Mouse (Mus musculus): ENCODE data around the gene Adarb1. TPM values are rescaled to one million over a fixed set of nuclear protein-coding genes. Genes with fewer than 3 reads are reported as not detected.

Gene Adarb1
- 6.2 TPM in 2 replicates for polyA plus RNA-seq (2014; fragmentation: Nextera tagmentation; extraction: Ambion mirVana)

DNA sequence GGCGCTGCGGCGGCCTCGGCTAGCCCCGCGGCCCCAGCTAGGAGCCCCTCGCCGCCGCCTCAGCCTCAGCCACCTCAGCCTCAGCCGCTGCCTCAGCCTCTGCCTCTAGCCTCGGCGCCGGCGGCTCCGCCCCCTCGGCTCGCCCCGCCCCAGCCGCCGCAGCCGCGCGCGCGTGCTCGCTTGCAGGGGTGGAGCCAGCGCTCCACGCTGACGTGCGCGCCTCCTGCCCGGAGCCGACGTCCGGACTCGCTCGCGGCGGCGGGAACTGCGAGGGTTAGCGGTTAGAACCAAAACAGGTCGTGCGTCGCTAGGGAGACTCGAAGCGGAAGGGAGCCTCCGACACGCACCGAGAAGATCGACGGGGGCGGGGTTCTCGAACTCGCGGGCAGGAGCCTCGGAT is at the start of gene Adarb1:
Gene Adarb1, minus strand, starts transcription at position 133 of the 400 bp plus-strand sequence.
- Histone ChIP-seq H3K4me1 (replicated peaks; ENCODE audit: control insufficient read depth, insufficient read depth, low read length) (peaks cover 4% of the 10 kb centered on the region), H3K27me3 (ENCODE audit: control insufficient read depth, insufficient read depth, low read length) (peaks cover 13% of the 10 kb centered on the region), H3K4me3 (ENCODE audit: low read depth, low read length) (peak within 1 kb of the TSS; percentile 75), H3K4me2 (ENCODE audit: low read depth, low read length, severe bottlenecking) (peak within 1 kb of the TSS; percentile 98), H3K27ac (ENCODE audit: low read depth, low read length) (no peak within 1 kb of the TSS), H3K36me3 (ENCODE audit: control insufficient read depth, insufficient read depth, low read length) (no peaks in the 10 kb centered on the region), H3K9me3 (ENCODE audit: control insufficient read depth, low read length) (no peaks in the 10 kb centered on the region), H3K9ac (ENCODE audit: low read length) (peak within 1 kb of the TSS; percentile 65)
- ATAC-seq (replicated peaks; ENCODE audit: low FRiP score) = peak; percentile 92
- WGBS = under 1% methylated on average over 41 of the region's 57 CpGs
- DNase-seq (ENCODE audit: low spot score) = peak; percentile 97

DNA sequence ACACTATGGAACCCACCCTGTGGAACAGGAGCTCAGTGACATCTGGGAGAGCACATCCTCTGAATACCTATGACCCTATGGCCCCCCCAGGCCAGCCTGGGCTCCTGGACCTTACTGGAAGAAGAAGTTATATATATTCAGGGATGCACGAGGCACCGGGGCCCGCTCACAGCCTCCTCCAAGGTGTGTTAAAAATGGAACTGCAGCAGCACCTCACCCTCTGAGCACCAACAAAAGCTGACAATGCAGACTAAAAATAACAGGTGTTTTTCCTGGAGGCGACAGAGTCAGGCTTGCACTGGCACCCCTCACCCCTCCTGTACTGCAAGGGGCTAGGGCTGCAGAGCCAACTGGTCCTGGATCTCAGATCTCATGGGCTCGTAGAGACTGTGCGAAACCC is 49.3 kb upstream of the Adarb1 start:
- H3K9ac ChIP-seq (ENCODE audit: low read length) = no peak overlapping the region
- no peak overlapping the region for H3K4me2 ChIP-seq (ENCODE audit: low read depth, low read length, severe bottlenecking)
- DNase-seq (ENCODE audit: low spot score) (no peak), ATAC-seq (replicated peaks; ENCODE audit: low FRiP score) (no peak)
- no peaks in the 10 kb centered on the region for H3K36me3 ChIP-seq (ENCODE audit: control insufficient read depth, insufficient read depth, low read length)
- no peaks in the 10 kb centered on the region for H3K27me3 ChIP-seq (ENCODE audit: control insufficient read depth, insufficient read depth, low read length)
- 91% methylated on average over 6 of the region's 6 CpGs for WGBS
- H3K4me1 ChIP-seq (replicated peaks; ENCODE audit: control insufficient read depth, insufficient read depth, low read length) = no peaks in the 10 kb centered on the region
- H3K27ac ChIP-seq (ENCODE audit: low read depth, low read length) = no peak overlapping the region
- H3K9me3 ChIP-seq (ENCODE audit: control insufficient read depth, low read length) = no peaks in the 10 kb centered on the region
- no peak overlapping the region for H3K4me3 ChIP-seq (ENCODE audit: low read depth, low read length)

DNA sequence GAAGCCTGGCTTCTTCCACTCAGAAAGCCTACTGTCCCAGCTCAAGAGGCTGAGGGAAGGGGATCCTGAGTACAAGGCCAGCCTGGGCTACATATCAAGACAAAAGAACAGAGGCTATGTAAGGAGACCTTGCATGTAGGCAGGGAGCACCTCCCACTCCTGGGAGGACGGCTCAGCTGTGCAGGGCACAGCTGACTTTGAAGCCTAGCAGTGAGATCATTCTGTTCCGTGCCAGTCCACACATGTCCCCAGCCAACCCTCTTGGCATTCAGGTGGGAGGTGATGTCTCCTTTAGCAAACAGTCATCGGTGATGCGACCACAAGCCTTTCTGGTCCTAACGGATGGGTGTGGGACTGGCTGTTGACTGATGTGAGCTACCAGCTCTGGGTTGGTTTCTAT is 47.8 kb upstream of the Adarb1 start:
- no peak overlapping the region for H3K27ac ChIP-seq (ENCODE audit: low read depth, low read length)
- H3K4me1 ChIP-seq (replicated peaks; ENCODE audit: control insufficient read depth, insufficient read depth, low read length) = no peaks in the 10 kb centered on the region
- DNase-seq (ENCODE audit: low spot score) (no peak), ATAC-seq (replicated peaks; ENCODE audit: low FRiP score) (no peak)
- no peak overlapping the region for H3K4me3 ChIP-seq (ENCODE audit: low read depth, low read length)
- H3K4me2 ChIP-seq (ENCODE audit: low read depth, low read length, severe bottlenecking) = no peak overlapping the region
- 88% methylated on average over 5 of the region's 5 CpGs for WGBS
- no peak overlapping the region for H3K9ac ChIP-seq (ENCODE audit: low read length)
- H3K27me3 ChIP-seq (ENCODE audit: control insufficient read depth, insufficient read depth, low read length) = no peaks in the 10 kb centered on the region
- H3K36me3 ChIP-seq (ENCODE audit: control insufficient read depth, insufficient read depth, low read length) = no peaks in the 10 kb centered on the region
- H3K9me3 ChIP-seq (ENCODE audit: control insufficient read depth, low read length) = no peaks in the 10 kb centered on the region

DNA sequence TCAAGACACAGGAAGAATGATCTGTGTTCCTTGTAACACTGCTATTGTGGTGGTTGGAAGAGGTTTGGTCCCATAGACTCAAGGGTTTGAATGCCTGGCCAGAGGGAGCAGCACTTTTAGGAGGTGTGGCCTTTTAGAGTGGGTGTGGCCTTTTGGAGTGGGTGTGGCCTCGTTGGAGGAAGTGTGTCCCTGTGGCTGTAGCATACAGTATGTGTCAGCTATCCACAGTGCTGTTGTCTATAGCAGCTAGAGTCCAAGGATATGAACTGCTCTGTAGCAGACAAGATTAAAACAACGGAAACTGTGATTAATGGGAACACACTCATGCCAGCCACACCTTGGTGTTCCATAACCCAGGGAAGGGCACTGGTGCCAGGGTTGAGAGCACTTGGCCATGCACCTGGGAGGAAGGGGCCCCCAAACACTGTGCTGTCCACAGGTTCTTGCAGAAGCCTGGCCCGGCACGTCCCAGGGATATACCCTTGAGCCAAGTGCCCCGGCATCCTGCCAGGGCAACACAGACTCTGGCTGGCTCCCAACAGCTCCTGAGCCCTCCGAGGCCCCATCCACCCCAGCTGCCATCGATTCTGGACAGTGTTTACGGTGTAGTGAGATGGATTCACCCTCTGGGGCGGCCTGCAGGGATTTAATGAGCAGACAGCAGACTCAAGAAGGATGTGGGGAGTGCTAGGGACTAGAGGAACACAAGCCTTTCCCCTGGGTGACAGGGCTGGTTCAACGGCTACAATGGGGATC is 46.3 kb upstream of the Adarb1 start:
- no peaks in the 10 kb centered on the region for H3K36me3 ChIP-seq (ENCODE audit: control insufficient read depth, insufficient read depth, low read length)
- WGBS = 84% methylated on average over 10 of the region's 10 CpGs
- H3K27me3 ChIP-seq (ENCODE audit: control insufficient read depth, insufficient read depth, low read length) = no peaks in the 10 kb centered on the region
- H3K4me2 ChIP-seq (ENCODE audit: low read depth, low read length, severe bottlenecking) = no peak overlapping the region
- H3K9ac ChIP-seq (ENCODE audit: low read length) = no peak overlapping the region
- no peak overlapping the region for H3K27ac ChIP-seq (ENCODE audit: low read depth, low read length)
- ATAC-seq (replicated peaks; ENCODE audit: low FRiP score) (no peak), DNase-seq (ENCODE audit: low spot score) (no peak)
- no peak overlapping the region for H3K4me3 ChIP-seq (ENCODE audit: low read depth, low read length)
- no peaks in the 10 kb centered on the region for H3K4me1 ChIP-seq (replicated peaks; ENCODE audit: control insufficient read depth, insufficient read depth, low read length)
- H3K9me3 ChIP-seq (ENCODE audit: control insufficient read depth, low read length) = no peaks in the 10 kb centered on the region

DNA sequence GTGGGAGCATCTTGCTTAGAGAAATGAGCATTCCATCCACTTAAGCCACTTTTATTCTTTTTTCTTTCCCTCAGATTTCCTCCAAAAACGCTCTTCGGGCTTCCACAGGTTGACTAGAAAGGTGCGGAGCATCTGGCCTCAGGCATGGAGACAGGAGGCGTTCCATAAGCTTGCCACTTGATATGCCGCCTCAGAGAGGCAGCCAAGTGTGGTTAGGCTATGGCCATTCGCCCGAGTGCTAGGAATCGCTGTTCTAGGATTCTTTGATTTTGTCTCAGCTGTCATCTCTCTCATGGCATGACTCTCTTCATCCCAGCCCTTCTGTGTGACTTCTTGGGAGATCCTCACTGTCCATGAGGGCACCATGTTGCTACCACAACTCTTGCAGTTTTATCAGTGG is 43.1 kb upstream of the Adarb1 start:
- no peak overlapping the region for H3K9ac ChIP-seq (ENCODE audit: low read length)
- no peaks in the 10 kb centered on the region for H3K36me3 ChIP-seq (ENCODE audit: control insufficient read depth, insufficient read depth, low read length)
- no peaks in the 10 kb centered on the region for H3K4me1 ChIP-seq (replicated peaks; ENCODE audit: control insufficient read depth, insufficient read depth, low read length)
- no peak overlapping the region for H3K4me2 ChIP-seq (ENCODE audit: low read depth, low read length, severe bottlenecking)
- no peak for DNase-seq (ENCODE audit: low spot score)
- no peak for ATAC-seq (replicated peaks; ENCODE audit: low FRiP score)
- H3K27me3 ChIP-seq (ENCODE audit: control insufficient read depth, insufficient read depth, low read length) = no peaks in the 10 kb centered on the region
- H3K9me3 ChIP-seq (ENCODE audit: control insufficient read depth, low read length) = no peaks in the 10 kb centered on the region
- H3K27ac ChIP-seq (ENCODE audit: low read depth, low read length) = no peak overlapping the region
- 93% methylated on average over 8 of the region's 8 CpGs for WGBS
- H3K4me3 ChIP-seq (ENCODE audit: low read depth, low read length) = no peak overlapping the region

DNA sequence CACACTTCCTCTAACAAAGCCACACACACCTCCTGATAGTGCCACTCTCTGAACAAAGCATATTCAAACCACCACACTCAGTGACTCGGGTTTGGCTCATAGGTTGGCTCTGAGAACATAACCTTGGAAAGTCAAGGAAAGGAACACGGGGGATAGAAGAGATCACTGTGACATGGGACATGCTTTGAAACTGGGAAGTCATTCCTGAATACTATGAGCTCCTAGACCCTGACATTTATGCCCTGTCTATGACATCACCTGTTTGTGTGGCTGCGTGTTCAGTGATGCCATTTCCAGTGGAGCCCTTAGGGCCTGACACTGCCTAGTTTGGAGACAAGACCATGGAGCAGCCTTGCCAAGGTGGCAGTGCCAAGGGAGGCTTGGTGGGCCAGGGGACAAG is 39.6 kb upstream of the Adarb1 start:
- H3K9me3 ChIP-seq (ENCODE audit: control insufficient read depth, low read length) = no peaks in the 10 kb centered on the region
- H3K27ac ChIP-seq (ENCODE audit: low read depth, low read length) = no peak overlapping the region
- no peak overlapping the region for H3K9ac ChIP-seq (ENCODE audit: low read length)
- H3K4me1 ChIP-seq (replicated peaks; ENCODE audit: control insufficient read depth, insufficient read depth, low read length) = no peaks in the 10 kb centered on the region
- ATAC-seq (replicated peaks; ENCODE audit: low FRiP score) (no peak), DNase-seq (ENCODE audit: low spot score) (no peak)
- WGBS = 80% methylated on average over 3 of the region's 3 CpGs
- H3K4me2 ChIP-seq (ENCODE audit: low read depth, low read length, severe bottlenecking) = no peak overlapping the region
- H3K27me3 ChIP-seq (ENCODE audit: control insufficient read depth, insufficient read depth, low read length) = no peaks in the 10 kb centered on the region
- H3K36me3 ChIP-seq (ENCODE audit: control insufficient read depth, insufficient read depth, low read length) = no peaks in the 10 kb centered on the region
- no peak overlapping the region for H3K4me3 ChIP-seq (ENCODE audit: low read depth, low read length)

DNA sequence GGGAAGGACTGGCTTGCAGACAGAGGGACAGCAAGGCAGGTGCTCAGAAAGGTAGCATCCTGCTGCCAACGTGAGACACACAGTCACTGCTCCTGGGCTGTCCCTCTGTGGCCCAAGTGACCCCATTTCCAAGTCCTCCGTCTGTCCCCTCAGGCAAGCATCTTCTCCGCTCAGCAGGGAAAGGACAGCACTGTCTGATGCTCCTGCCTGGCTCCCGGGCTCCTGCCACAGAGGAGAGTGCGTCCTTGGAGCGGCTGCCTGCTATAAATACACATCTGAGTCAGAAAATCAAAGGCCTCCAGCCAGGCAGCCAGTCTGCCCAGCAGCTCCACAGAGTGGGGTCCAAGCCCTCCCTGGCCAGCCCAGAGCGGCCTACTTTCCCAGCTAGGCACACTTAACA is 38.4 kb upstream of the Adarb1 start:
- Histone ChIP-seq H3K9me3 (ENCODE audit: control insufficient read depth, low read length) (no peaks in the 10 kb centered on the region), H3K36me3 (ENCODE audit: control insufficient read depth, insufficient read depth, low read length) (no peaks in the 10 kb centered on the region), H3K4me3 (ENCODE audit: low read depth, low read length) (no peak overlapping the region), H3K27me3 (ENCODE audit: control insufficient read depth, insufficient read depth, low read length) (no peaks in the 10 kb centered on the region), H3K4me2 (ENCODE audit: low read depth, low read length, severe bottlenecking) (no peak overlapping the region), H3K4me1 (replicated peaks; ENCODE audit: control insufficient read depth, insufficient read depth, low read length) (no peaks in the 10 kb centered on the region), H3K27ac (ENCODE audit: low read depth, low read length) (no peak overlapping the region), H3K9ac (ENCODE audit: low read length) (no peak overlapping the region)
- WGBS = 78% methylated on average over 7 of the region's 7 CpGs
- no peak for DNase-seq (ENCODE audit: low spot score)
- no peak for ATAC-seq (replicated peaks; ENCODE audit: low FRiP score)

DNA sequence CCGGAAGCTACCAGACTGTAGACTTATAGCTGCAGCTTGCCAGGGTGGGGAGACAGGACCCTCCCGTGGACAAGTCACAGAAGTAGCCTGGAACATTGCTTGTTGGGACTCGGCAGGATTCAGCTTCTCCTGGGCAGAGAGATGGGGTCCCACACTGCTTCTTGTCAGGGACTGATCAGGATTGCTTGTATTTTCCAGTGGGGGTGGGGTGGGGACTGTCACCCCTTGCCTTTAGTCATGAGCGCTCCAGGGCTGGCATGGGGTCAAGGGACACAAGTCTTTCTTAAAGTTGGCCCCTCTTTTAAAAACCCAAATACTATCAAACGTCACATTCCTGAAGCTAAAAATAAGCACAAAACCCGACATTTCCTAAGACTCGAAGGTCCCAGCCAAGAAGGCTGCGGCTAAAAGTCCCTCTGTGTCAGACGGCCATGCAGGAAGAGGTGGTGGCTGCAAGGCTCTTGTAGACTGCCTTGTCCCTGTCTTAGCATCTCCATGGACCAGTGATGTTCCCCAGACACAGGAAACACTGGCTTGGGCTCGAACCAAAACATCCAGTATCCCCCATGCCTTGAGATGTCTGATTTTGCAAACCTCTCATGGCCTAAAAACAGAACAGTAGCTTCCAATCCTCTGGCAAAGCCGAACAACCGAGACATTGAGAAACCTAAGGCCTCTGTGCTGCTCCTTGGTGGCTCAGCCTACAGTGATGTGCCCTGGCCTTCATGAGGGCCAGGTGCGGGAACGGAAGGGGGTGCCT is 37.4 kb upstream of the Adarb1 start:
- ATAC-seq (replicated peaks; ENCODE audit: low FRiP score) (no peak), DNase-seq (ENCODE audit: low spot score) (no peak)
- no peaks in the 10 kb centered on the region for H3K9me3 ChIP-seq (ENCODE audit: control insufficient read depth, low read length)
- H3K4me1 ChIP-seq (replicated peaks; ENCODE audit: control insufficient read depth, insufficient read depth, low read length) = no peaks in the 10 kb centered on the region
- WGBS = 87% methylated on average over 14 of the region's 14 CpGs
- H3K27me3 ChIP-seq (ENCODE audit: control insufficient read depth, insufficient read depth, low read length) = no peaks in the 10 kb centered on the region
- H3K4me2 ChIP-seq (ENCODE audit: low read depth, low read length, severe bottlenecking) = no peak overlapping the region
- H3K9ac ChIP-seq (ENCODE audit: low read length) = no peak overlapping the region
- no peak overlapping the region for H3K4me3 ChIP-seq (ENCODE audit: low read depth, low read length)
- H3K27ac ChIP-seq (ENCODE audit: low read depth, low read length) = no peak overlapping the region
- no peaks in the 10 kb centered on the region for H3K36me3 ChIP-seq (ENCODE audit: control insufficient read depth, insufficient read depth, low read length)
